Mouse (Mus musculus) Muller cell, postnatal 12 days (primary cell): ENCODE measurements around the gene Ralgds.
A peak's percentile ranks its signal among the peaks of the same experiment; 100 is the strongest.

Experiments
- DNase-seq: peaks from one replicate; pipeline ENCODE4 v3.0.0-alpha.2; 2015; ENCODE audit errors: inconsistent ontology term

Gene Ralgds

GRCm38 (mm10) chr2:28533901-28534435 lies 21.0 kb downstream of the Ralgds start:
- no peak for DNase-seq

GRCm38 (mm10) chr2:28534436-28535262 lies 21.7 kb downstream of the Ralgds start:
- peak; percentile 73 for DNase-seq

GRCm38 (mm10) chr2:28535263-28535540 lies 22.3 kb downstream of the Ralgds start:
- DNase-seq: no peak

GRCm38 (mm10) chr2:28535650-28536049 lies 22.7 kb downstream of the Ralgds start:
- DNase-seq: peak; percentile 70

- DNase-seq: no peak
These were observed 23.2 kb downstream of the Ralgds start for GRCm38 (mm10) chr2:28536166-28536565.

- DNase-seq: no peak
These were observed 24.1 kb downstream of the Ralgds start for GRCm38 (mm10) chr2:28536766-28537633.

- no peak for DNase-seq
These were observed 24.7 kb downstream of the Ralgds start for GRCm38 (mm10) chr2:28537634-28537920.

- no peak for DNase-seq
These were observed 25.3 kb downstream of the Ralgds start for GRCm38 (mm10) chr2:28537995-28538816.

GRCm38 (mm10) chr2:28538817-28539128 lies 25.8 kb downstream of the Ralgds start:
- DNase-seq: peak; percentile 69

GRCm38 (mm10) chr2:28539206-28539605 lies 26.3 kb downstream of the Ralgds start:
- DNase-seq: peak; percentile 78

- no peak for DNase-seq
These were observed 27.0 kb downstream of the Ralgds start for GRCm38 (mm10) chr2:28539949-28540348.

- no peak for DNase-seq
These were observed 27.8 kb downstream of the Ralgds start for GRCm38 (mm10) chr2:28540587-28541227.

- peak; percentile 32 for DNase-seq
These were observed 31.0 kb downstream of the Ralgds start for GRCm38 (mm10) chr2:28543894-28544293.

- no peak for DNase-seq
These were observed 33.1 kb downstream of the Ralgds start for GRCm38 (mm10) chr2:28545976-28546375.

- no peak for DNase-seq
These were observed 33.6 kb downstream of the Ralgds start for GRCm38 (mm10) chr2:28546560-28546959.

GRCm38 (mm10) chr2:28547237-28548172 lies 34.6 kb downstream of the Ralgds start:
- peak; percentile 85 for DNase-seq

- no peak for DNase-seq
These were observed 36.2 kb downstream of the Ralgds start for GRCm38 (mm10) chr2:28549157-28549556.

- DNase-seq: no peak
These were observed 39.4 kb downstream of the Ralgds start for GRCm38 (mm10) chr2:28552301-28552700.

GRCm38 (mm10) chr2:28557452-28557851 lies 44.5 kb downstream of the Ralgds start:
- DNase-seq: no peak

- DNase-seq: no peak
These were observed 50.4 kb downstream of the Ralgds start, which contains the start of gene Cel for GRCm38 (mm10) chr2:28563303-28563702. TSS of gene Cel (minus strand) at chr2:28563403.
